Mouse (Mus musculus) cerebellum, postnatal 4 days (tissue): Measurements from ENCODE around the gene Psenen.

Experiments
- DNase-seq, 2 experiments: peaks; one replicate each; pipeline ENCODE4 v3.0.0; 2022; ENCODE audit warnings: low spot score in 2 of 2, mixed read lengths in 1 of 2

Psenen gene

GRCm38 (mm10) chr7:30515003-30515760, 48.2 kb downstream of the Psenen start:
- DNase-seq = no peak
